Mouse (Mus musculus): ENCODE measurements around the gene Eif3m.

- TF ChIP-seq CTCF (IDR thresholded peaks at IDR 0.05; ENCODE audit: borderline replicate concordance, control insufficient read depth, extremely low read depth, insufficient read depth, low read length, poor library complexity) (no peak), POLR2A (IDR thresholded peaks at IDR 0.05; ENCODE audit: control insufficient read depth, extremely low read depth, insufficient read depth, low read length, poor library complexity) (no peak)
Measured at GRCm38 (mm10) chr2:105040859-105041258, 24.0 kb upstream of the Eif3m start.

All from thymus, adult 2 months (tissue).